Mouse (Mus musculus) liver, adult (tissue): ENCODE measurements around the gene Cldn15.

Experiments used
- GATA4 ChIP-seq: IDR thresholded peaks from 2 replicates; pipeline ENCODE4 v1.6.1; 2014; ENCODE audit warnings: mild to moderate bottlenecking, low read length; ENCODE audit not compliant: insufficient replicate concordance

The Cldn15 gene

DNA sequence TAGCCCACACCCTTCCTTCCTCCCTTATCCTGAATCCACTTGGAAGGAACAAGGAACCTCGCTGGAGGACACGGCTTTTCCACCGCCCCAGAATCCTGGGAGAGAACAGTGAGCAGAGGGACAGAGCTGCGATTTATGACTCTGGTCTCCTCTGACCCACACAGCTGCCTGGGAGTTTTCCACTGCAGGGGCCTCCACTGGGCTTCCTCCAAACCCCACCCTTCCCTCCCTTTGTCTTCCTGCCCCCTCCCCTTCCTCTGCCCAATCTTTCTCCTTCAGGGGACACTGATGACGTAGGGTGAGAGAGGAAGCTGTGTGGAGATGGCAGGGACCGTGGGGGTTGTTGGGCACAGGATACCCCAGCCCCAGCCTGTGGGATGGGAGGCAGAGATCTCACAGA is at the start of gene Cldn15:
TSS of gene Cldn15 (plus strand) at position 286 of the 400 bp plus-strand sequence.
- TF ChIP-seq GATA4: peak; percentile 57; the same call in 1 of the 2 replicates

DNA sequence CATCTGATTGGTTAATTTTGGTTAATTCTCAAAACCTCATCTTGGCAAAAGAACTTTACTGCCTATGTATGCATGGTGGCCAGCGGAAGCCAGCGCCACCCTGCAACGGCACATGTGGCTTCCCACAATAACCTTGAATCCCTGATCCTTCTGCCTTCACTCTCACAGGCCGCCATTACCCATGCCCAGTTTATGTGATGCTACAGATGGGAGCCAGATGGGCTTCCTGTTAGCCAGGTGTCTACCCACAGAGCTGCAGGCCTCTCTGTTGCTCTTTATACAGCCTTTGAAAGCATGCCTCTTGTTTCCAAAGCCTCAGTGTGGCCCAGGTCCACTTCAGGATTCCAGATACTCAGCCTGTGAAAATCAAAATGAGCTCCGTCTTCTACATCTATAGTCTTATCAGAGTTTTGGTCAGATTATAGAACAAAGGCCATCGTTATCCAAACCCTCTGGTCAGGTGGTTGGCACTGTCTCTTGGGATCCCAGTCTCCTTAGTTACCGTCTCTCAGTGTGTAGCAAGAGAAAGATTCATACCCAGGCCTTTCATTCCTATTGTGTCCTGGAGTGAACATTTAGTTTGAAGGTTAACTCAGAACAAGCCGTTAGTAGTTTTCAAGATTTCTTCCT is 48.7 kb upstream of the Cldn15 start:
- TF ChIP-seq GATA4: no peak

DNA sequence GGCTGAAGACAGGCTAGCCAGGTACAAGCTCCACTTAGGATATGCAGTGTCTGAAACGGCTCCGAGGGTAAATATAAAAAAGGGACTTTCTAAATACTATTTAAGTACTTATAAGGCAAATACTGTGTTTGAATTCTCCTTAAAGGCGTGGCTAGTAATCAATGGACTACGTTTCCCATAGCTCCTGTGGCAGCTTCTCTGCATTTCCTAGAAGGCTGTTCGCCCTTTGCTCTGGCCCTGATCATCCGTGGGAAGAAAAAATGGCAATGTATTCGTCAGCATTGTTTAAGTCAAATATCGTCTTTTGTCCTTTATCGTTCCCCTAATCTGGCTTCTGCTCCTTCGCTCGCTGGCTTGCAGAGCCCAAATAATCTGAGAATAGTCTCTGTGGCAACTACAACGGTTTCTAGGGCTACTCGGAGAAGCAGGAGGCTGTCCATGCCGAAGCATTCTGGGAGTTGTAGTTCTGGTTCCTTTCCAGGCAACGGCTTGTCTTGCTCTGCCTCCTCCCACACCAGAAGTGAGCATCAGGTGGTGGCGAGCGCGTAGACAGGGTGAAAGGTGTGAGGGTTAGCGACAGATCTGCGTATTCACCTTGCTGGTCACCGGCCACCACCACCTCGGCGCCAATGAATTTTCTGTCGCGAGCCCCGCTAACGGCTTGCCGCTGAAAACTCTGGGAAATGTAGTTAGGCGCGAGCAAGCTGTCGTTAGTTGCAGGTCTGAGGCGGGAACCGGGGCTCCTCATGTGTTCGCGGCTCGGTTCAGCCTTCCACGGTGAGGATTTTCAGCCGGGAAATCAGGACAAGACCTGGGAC is 47.6 kb upstream of the Cldn15 start:
- peak; percentile 16; the same call in 1 of the 2 replicates for TF ChIP-seq GATA4

DNA sequence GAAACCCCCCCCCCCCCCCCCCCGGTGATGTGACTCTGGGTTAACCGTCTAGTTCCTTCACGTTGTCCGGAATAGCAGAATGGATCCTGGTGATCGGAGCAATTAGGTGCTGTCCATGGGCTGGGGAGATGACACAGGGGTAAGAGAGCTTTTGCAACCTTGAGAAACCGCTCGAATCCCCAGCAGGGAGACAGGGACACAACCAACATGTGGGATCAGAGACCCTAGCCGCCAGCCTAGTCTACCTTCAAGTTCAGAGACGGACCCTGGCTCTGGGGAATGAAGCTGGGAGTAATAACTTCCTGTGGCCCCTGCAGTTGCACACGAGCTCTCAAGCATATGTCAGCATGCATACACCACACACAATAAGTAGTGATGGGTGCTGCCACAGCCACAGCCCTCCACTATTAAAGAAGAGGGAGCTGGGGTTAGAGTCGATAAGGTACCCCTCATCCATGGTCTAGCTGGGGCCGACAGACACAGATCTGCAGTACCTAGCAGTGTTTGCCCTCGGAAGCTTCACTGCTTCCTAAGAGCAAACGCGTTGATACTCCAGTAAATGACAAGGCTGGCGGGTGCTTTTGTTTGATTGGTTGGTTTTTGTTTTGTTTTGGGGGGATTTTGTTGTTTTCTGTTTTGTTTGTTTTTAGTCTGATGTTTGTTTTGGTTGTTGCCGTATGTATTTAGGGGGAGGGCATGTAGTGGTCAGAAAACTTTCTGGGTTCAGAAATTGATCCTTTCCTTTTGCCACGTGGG is 46.7 kb upstream of the Cldn15 start:
- no peak for TF ChIP-seq GATA4

DNA sequence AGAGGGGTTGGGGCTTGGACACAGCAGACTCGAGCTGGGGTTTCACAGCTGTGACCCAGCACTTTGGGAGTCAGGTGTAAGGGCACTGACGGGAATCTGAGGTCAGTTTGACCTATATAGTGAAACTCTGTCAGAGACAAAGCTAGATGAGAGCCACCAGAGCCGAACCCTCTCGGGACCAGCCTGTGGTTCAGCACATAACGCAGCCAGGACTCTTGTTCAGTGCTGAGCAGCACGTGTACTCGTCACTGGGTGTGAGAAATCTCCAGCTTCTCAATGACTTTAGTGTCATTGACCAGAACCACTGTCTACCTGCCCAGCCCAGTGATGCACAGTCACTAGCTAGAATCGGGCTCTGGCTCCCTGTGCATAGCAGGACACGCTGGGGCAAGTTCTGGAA is 43.6 kb upstream of the Cldn15 start:
- no peak for TF ChIP-seq GATA4

DNA sequence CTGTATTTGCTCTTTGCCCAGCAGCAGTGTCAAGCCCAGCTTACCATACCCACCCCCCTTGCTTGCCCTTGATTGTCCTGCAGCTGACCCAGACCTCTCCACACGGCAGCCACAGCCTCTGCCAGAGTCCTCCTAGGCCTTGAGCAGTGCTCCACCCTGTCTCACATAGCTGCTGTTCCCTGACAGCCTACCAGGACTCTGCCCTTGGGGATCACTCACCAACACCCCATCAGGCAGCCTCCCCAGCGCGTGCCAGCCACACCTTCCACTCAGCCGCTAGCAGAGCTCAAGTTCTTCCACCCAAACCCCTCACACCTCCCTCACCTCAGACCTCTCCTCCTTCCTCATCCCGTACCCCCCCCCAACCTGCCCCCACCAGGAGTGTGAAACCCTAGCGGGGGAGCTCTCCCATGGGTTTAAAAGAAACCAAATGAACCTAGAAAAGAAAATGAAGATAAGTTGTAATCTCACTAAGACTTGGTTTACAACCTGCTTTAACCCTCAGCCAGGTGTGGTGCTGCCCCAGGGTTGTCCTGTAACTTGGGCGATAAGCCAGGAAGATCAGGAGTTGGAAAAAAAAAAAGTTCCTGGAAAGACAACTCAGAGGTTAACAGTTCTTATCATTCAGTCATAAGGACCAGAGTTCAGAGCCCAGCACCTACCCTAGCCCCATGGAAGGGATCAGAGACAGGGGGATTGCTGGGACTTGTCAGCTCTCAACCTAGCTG is 42.5 kb upstream of the Cldn15 start:
- no peak for TF ChIP-seq GATA4

DNA sequence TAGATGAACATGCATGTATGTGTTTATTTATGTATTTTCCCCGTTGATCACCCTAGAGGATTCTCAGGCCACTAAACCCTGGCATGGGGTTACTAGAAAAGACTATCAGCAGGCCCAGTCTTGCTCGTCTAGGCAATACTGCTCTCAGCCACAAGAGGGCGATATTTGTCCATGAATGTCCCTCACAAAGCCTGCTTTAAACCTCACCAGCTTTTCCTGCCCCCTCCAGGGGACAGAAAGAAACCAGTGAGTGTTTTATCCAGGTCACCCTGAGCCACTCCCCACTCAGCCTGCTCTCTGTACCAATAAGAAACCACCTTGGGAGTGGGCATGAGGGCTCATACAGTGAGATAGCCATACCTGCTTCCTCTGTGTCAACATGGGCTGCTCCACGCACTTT is 37.3 kb upstream of the Cldn15 start:
- no peak for TF ChIP-seq GATA4

DNA sequence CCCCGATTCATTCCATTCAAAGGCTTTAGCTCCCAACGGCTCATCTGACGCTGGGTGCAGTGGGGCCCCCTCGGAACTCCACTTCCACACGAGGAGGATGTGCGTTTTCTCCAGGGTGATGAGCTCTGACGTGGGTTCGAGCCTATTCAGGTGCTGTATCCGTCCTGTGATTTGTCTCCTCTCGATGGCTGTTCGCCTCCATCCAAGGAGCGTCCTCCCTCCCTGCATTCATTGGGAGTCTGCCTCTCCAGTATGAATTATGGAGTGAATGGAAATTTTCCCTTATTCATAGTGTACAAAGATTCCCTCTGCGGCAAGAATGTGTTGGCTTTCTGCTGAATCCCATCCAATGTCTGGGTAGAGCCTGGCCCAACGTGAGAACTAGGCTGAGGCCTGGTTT is 34.5 kb upstream of the Cldn15 start:
- TF ChIP-seq GATA4: no peak

DNA sequence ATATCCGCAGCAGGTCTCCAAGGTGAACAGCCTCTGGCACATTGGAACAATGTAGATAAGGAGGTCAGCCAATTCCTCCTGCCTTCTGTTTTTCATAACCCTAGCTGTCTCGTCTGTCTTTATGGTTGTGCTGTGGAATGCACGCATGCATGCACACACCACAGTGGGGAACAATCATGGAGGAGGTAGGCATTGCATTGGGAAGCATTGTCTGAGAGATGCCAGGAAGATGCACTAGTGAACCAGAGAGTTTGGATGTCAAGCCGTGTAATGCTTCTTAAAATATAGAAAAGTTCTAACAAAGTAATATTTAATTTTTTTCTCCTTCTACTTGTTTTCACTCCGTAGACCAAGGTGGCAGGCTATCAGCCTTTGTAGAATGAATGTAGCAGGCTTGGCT is 33.5 kb upstream of the Cldn15 start:
- no peak for TF ChIP-seq GATA4

DNA sequence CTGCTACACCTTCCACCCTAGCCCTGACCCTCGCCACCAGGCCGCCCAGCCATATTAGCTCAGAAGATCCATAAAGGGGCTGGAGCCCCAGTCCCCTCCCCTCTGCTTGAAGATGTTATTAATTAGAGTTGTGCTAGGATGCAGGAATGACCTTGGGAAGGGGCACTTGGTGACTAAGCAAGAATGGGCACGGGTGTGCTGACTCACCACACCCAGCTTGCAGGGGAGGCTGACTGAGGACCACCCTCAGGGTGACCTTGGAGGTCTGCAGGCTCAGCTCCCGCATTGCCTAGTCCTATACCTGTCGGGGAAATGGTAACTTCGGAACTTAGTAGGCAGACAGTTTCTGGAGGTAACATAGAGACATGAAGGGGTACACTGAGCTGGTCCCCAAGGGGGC is 32.5 kb upstream of the Cldn15 start:
- TF ChIP-seq GATA4: no peak

DNA sequence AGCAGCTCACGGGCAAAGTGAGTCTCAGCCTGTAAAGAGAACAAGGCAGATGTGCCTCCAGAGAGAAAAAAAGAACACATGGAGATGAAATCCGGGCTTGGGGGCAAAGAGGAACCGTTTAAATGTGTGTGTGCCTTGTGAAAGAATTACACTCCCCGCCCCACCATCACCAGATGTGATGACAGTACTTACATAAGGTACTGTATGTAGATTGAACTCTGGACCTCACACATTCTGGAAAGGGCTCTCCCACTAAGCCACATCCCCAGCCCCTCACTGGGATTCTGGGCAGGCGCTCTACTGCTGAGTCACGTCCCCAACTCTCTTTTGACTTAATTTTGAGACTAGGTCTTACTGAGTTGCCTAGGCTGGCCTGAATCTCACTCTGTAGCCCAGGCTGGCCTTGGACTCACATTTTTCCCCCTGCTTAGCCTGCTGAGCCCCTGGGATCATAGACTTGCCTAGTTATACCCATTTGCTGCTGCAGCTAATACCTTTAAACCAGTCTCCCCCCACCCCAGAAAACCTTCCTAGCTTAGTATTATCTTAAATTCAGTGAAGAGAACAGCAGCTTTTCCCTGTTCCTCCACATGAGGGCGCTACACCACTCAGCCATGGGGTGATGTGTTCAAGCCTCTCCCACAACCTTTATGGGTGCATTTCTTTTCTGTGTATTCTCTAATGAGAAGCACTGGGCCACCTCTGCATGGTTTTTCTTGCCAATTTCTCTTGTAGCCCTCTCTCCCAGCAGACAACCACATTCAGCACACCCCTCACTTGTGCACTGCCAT is 30.3 kb upstream of the Cldn15 start:
- no peak for TF ChIP-seq GATA4

DNA sequence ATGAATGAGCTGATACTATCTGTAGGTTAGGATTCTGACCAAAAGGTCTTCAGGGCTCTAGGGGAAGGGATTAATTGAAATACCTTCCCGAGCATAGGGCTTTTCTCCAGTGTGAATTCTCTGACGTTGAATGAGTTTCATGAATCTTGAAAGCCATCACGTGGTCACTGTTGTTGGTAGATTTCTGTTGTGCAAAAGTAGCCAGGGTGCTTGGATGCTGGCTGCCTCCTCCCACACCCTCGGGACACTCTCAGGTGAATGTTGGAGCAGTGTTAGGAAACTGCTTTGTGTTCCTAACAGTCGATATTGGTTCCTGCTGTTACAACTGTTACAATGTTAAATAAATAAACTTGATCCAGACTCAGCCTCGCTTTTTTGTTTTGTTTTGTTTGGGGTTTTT is 29.7 kb upstream of the Cldn15 start:
- TF ChIP-seq GATA4: no peak

DNA sequence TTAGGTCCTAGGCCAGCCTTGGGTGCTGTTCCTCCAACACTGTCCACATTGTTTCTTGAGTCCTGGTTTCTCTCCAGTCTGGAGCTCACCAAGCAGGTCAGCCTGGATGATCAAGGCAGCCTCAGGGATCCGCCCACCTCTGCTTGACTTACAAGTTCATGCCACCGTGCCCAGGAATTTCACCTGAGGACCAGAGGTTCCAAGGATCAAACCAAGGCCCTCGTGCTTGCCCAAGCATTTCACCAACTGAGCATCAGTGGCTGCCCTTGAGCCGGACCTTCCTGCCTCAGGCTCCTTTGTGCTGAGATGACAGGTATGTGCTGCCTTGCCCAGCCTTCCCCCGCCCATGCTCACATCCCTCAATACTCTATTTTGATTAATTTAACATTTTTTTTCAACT is 28.8 kb upstream of the Cldn15 start:
- TF ChIP-seq GATA4: no peak

DNA sequence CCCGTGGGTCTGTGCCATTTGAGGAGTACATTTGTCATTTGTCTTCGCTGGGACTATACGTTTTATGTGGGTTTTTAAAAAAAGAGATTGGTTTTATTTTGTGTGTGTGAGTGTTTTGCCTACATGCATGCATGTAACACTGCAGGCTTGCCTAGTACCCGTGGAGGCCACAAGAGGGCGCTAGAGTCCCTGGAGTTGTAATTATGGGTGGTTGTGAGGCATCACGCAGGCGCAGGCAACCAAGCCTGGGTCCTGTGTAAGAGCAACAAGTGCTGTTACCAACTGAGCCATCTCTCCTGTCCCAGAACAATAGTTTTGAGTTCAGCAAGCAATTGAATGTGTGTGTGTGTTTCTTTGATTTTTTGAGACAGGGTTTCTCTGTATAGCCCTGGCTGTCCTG is 27.1 kb upstream of the Cldn15 start:
- TF ChIP-seq GATA4: no peak
